Mouse (Mus musculus): ENCODE measurements at regions not wholly inside any gene's neighbourhood (a gene's known extent, or its start where the extent isn't known, plus 50 kb on each side); places are given as distances from the start of the nearest gene placed in this dataset.
"Not testable (repeated sequence)": the region's sequence is repeated elsewhere in the genome, so short reads cannot be mapped to it uniquely, and the experiment has no call there.

DNA sequence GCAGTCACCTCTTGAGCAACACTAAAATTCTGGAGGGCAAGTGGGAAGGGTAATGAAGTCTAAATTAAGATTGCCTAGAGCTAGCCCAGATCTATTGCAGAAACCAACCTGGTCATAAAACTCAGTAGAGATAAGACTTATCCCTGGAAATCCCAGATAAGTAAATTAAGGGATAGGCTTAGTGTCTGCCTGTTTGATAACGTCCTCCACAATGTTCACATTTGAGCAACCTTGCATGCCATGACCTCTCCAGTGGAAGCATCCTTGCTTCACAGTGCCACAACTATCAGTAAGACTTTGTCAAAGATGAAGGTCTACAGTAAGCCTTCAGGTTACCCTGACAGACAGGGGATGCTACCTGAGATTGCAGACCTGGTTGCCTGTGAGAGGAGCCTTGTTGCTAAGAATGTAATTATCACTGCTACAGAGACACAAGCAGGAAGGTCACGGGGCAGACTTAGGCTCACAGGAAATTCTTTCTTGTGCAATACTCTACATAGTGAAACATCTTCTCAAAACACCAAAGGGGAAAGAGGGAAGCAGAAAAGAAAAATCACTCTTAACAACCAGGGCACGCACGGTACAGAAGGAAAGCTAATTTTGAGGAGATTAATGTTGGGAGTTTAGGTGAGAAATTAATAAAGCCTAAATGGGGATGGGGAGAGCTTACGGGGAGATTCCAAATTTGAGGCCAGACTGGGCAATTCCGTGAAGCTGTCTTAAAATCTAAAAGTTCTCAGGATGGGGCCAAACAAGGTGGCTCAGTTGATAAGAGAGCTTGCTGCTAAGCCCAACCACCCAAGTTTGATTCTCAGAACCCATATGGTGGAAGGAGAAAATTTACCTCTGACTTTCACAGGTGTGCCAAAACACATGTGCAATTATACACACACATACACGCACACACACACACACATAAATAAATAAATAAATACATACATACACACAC is 56.9 kb upstream of the Prdm9 start:
- Histone ChIP-seq H3K4me1 (replicated peaks; ENCODE audit: insufficient read depth, low read length) (no peaks in the 10 kb centered on the region), H3K36me3 (ENCODE audit: insufficient read depth, low read length) (no peaks in the 10 kb centered on the region), H3K27me3 (ENCODE audit: insufficient read depth, low read length) (no peaks in the 10 kb centered on the region), H3K4me3 (replicated peaks; ENCODE audit: low read depth, low read length) (no peak overlapping the region), H3K9ac (ENCODE audit: low read depth, low read length) (no peak overlapping the region), H3K27ac (no peak overlapping the region), H3K9me3 (replicated peaks; ENCODE audit: low read length) (no peaks in the 10 kb centered on the region), H3K4me2 (ENCODE audit: low read length) (no peak overlapping the region)
- ATAC-seq (replicated peaks; ENCODE audit: low FRiP score, low read depth) (no peak), DNase-seq (ENCODE audit: low spot score) (no peak)
- 74% methylated on average over 7 of the region's 7 CpGs for WGBS
- TF ChIP-seq CTCF (IDR thresholded peaks at IDR 0.05; ENCODE audit: low read depth), result no peak

DNA sequence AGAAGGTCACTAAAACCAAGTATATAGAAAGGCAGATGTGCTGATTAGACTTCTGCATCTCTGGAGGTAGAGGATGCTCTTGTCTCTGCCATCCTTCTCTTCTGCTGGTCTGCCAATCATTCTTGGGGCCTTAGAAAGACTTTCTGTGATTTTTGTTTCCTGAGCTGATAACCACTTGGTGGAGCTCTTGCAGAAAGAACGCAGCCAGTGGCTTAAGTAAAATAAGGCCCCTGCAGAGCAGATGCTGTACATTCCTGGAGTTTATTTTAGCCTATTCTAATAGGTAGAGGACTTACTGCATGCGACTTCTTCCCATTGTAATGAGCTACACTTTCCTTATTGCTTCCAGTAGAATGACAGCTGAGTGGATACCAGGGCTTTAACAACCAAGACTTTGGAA is 58.8 kb upstream of the Prdm9 start:
- Histone ChIP-seq H3K27ac (no peak overlapping the region), H3K4me3 (replicated peaks; ENCODE audit: low read depth, low read length) (no peak overlapping the region), H3K9me3 (replicated peaks; ENCODE audit: low read length) (0 out of 2 replicates have a peak, but pooled peaks cover 4% of the 10 kb centered on the region), H3K27me3 (ENCODE audit: insufficient read depth, low read length) (no peaks in the 10 kb centered on the region), H3K4me1 (replicated peaks; ENCODE audit: insufficient read depth, low read length) (no peaks in the 10 kb centered on the region), H3K9ac (ENCODE audit: low read depth, low read length) (no peak overlapping the region), H3K36me3 (ENCODE audit: insufficient read depth, low read length) (no peaks in the 10 kb centered on the region), H3K4me2 (ENCODE audit: low read length) (no peak overlapping the region)
- WGBS, result 5% methylated on average over 2 of the region's 2 CpGs
- DNase-seq (ENCODE audit: low spot score) (peak; percentile 76), ATAC-seq (replicated peaks; ENCODE audit: low FRiP score, low read depth) (no peak)
- peak; percentile 78 for TF ChIP-seq CTCF (IDR thresholded peaks at IDR 0.05; ENCODE audit: low read depth)

DNA sequence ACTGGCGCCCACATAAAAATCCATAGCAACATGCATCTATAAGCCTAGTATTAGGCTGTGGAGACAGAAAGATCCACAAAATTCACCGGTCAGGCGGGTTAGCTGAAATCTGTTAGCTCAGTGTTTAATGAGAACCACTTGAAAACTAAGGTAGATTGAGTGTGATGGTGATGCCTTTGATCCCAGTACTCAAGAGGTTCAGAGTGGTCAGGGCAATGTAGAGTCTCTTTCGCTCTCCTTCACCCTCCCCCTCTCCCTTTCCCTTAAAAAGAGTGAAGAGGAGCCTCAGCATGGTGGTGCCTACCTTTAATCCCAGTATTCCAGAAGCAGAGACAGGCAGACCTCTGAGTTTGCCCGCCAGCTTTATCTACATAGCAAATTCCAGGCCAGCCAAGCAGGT is 66.6 kb upstream of the Prdm9 start:
- DNase-seq (ENCODE audit: low spot score) (no peak), ATAC-seq (replicated peaks; ENCODE audit: low FRiP score, low read depth) (no peak)
- WGBS, result 85% methylated on average over 5 of the region's 5 CpGs
- no peak overlapping the region for H3K27ac ChIP-seq
- H3K4me1 ChIP-seq (replicated peaks; ENCODE audit: insufficient read depth, low read length), result no peaks in the 10 kb centered on the region
- H3K4me3 ChIP-seq (replicated peaks; ENCODE audit: low read depth, low read length), result no peak overlapping the region
- no peaks in the 10 kb centered on the region for H3K36me3 ChIP-seq (ENCODE audit: insufficient read depth, low read length)
- no peak for TF ChIP-seq CTCF (IDR thresholded peaks at IDR 0.05; ENCODE audit: low read depth)
- H3K27me3 ChIP-seq (ENCODE audit: insufficient read depth, low read length), result no peaks in the 10 kb centered on the region
- H3K9me3 ChIP-seq (replicated peaks; ENCODE audit: low read length), result 0 out of 2 replicates have a peak, but pooled peaks cover 4% of the 10 kb centered on the region
- no peak overlapping the region for H3K9ac ChIP-seq (ENCODE audit: low read depth, low read length)
- H3K4me2 ChIP-seq (ENCODE audit: low read length), result peak overlapping the region; percentile 46; the same call in 1 of the 2 replicates

DNA sequence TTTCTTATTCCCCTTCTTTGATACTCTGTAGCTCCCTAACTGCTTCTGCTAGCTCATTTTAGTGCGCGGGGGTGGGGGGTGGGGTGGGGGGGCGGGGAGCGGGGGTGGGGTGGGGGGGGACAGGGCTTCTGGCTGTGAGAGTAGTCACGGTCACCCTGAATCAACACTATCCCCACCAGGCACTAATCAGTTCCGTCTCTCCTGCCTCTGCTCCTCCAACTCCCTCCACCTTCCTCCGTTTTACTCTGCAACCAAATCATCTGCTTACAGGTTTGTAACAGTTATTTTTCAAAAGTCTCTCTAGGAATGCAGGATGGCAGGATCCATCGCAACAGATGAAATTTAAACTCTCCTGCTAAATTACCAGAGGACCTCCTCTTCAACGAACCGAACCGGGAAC is 67.5 kb upstream of the Prdm9 start:
- DNase-seq (ENCODE audit: low spot score) (no peak), ATAC-seq (replicated peaks; ENCODE audit: low FRiP score, low read depth) (no peak)
- Histone ChIP-seq H3K4me3 (replicated peaks; ENCODE audit: low read depth, low read length) (0 out of 2 replicates have a peak overlapping the region, but pooled peaks have one; percentile 7), H3K27me3 (ENCODE audit: insufficient read depth, low read length) (no peaks in the 10 kb centered on the region), H3K27ac (no peak overlapping the region), H3K4me2 (ENCODE audit: low read length) (peak overlapping the region; percentile 46), H3K9ac (ENCODE audit: low read depth, low read length) (no peak overlapping the region), H3K9me3 (replicated peaks; ENCODE audit: low read length) (0 out of 2 replicates have a peak, but pooled peaks cover 4% of the 10 kb centered on the region), H3K4me1 (replicated peaks; ENCODE audit: insufficient read depth, low read length) (no peaks in the 10 kb centered on the region), H3K36me3 (ENCODE audit: insufficient read depth, low read length) (no peaks in the 10 kb centered on the region)
- WGBS, result 16% methylated on average over 11 of the region's 11 CpGs
- no peak for TF ChIP-seq CTCF (IDR thresholded peaks at IDR 0.05; ENCODE audit: low read depth)

DNA sequence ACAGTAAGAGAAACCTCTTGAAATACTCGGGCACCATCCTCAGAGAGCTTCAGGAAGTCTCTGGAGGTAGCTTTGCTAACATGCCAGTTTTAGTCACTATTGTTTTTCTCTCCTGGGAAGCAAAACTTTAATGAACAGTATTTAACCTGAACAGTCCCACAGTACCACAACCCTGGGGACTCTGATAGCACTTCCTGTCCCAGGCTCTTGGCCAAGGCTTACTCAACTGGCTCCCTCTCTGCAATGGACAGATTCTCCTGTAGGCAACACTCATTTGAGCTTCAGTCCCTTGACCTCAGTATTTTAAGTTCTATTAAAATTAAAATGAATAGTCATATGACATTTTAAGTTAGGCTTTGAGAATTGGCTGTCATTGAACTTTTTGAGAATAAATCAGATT is 67.9 kb upstream of the Prdm9 start:
- ATAC-seq (replicated peaks; ENCODE audit: low FRiP score, low read depth) (no peak), DNase-seq (ENCODE audit: low spot score) (no peak)
- TF ChIP-seq CTCF (IDR thresholded peaks at IDR 0.05; ENCODE audit: low read depth), result no peak
- Histone ChIP-seq H3K4me3 (replicated peaks; ENCODE audit: low read depth, low read length) (no peak overlapping the region), H3K4me1 (replicated peaks; ENCODE audit: insufficient read depth, low read length) (no peaks in the 10 kb centered on the region), H3K36me3 (ENCODE audit: insufficient read depth, low read length) (no peaks in the 10 kb centered on the region), H3K9ac (ENCODE audit: low read depth, low read length) (no peak overlapping the region), H3K9me3 (replicated peaks; ENCODE audit: low read length) (0 out of 2 replicates have a peak, but pooled peaks cover 3% of the 10 kb centered on the region), H3K4me2 (ENCODE audit: low read length) (peak overlapping the region; percentile 46), H3K27me3 (ENCODE audit: insufficient read depth, low read length) (no peaks in the 10 kb centered on the region), H3K27ac (no peak overlapping the region)
- 24% methylated on average over 1 of the region's 1 CpGs for WGBS

DNA sequence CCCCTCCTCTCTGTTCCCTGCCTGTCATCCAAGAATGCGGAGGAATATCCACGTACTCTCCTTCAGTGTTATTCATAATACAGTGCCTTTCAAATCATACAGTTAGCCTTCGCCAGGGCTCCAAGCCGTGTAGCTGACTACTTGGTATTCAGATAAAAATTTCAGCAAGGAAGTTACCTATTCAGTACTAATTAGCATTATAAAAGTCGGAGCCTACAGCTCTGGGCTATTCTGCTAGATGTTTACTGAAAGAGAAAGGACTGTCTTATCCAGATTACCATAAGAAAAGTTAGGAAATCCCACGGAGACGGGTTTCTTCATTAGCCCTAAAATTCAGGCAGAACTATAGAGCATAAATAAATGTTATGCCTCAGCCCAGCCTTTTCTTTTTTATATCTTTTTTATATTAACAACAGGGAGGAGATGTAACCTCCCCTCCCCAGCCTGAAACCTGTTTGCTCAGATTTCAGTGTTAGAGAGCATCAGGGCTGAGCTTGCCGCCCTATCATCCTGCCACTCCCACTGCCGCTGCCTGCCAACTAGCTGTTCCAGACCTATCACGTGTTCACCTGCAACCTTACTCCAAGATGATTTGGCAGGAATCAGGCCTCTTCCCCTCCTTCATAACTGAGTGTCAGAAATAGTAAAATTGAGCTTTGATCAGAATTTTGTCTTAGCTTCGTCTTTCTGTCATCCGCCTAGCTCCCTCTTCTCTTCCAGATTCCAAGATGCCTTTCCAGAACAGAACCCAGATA is 65.5 kb upstream of the Chd1 start:
- 77% methylated on average over 12 of the region's 12 CpGs for WGBS
- not testable (repeated sequence) for H3K9me3 ChIP-seq (replicated peaks; ENCODE audit: low read length); H3K4me2 ChIP-seq (ENCODE audit: low read length); H3K4me1 ChIP-seq (replicated peaks; ENCODE audit: insufficient read depth, low read length); H3K27ac ChIP-seq; ATAC-seq (replicated peaks; ENCODE audit: low FRiP score, low read depth); H3K36me3 ChIP-seq (ENCODE audit: insufficient read depth, low read length); H3K27me3 ChIP-seq (ENCODE audit: insufficient read depth, low read length); H3K9ac ChIP-seq (ENCODE audit: low read depth, low read length); H3K4me3 ChIP-seq (replicated peaks; ENCODE audit: low read depth, low read length); DNase-seq (ENCODE audit: low spot score)
